Mouse (Mus musculus) olfactory bulb, adult 2 months (tissue): ENCODE data around the gene Prex1. TPM values are rescaled to one million over a fixed set of nuclear protein-coding genes. Genes with fewer than 3 reads are reported as not detected.

Experiments
- H3K27ac ChIP-seq: fragments of 200-500 bp; 2 replicates; pipeline ENCODE4 v1.5.1; 2012; ENCODE audit warnings: low read depth, low read length; ENCODE audit not compliant: insufficient read depth
- H3K4me1 ChIP-seq: fragments of 200-500 bp; 2 replicates; pipeline ENCODE4 v1.6.1; 2012; ENCODE audit warnings: low read length; ENCODE audit not compliant: control insufficient read depth, insufficient read depth
- H3K4me3 ChIP-seq: fragments of 200-500 bp; 2 replicates; pipeline ENCODE4 v1.5.1; 2012; ENCODE audit warnings: mild to moderate bottlenecking, low read depth, low read length, moderate library complexity; ENCODE audit not compliant: insufficient read depth
- CTCF ChIP-seq: fragments of 200-500 bp; IDR thresholded peaks from 2 replicates; pipeline ENCODE4 v1.5.1; 2012; ENCODE audit warnings: low read depth, mild to moderate bottlenecking, low read length, moderate library complexity; ENCODE audit not compliant: insufficient read depth
- POLR2A ChIP-seq: fragments of 200-500 bp; IDR thresholded peaks from 2 replicates; pipeline ENCODE4 v1.6.1; 2012; ENCODE audit warnings: mild to moderate bottlenecking, low read depth, low read length, moderate library complexity; ENCODE audit not compliant: insufficient read depth
- WGBS: fragments of 180-500 bp; shearing (Covaris S2); methylation state at CpG from one replicate; pipeline ENCODE4 v1.1.7; 2018; 5-methylcytosine and 5-hydroxymethylcytosine counted together
- polyA plus RNA-seq: library from polyadenylated mRNA; stranded (reverse); fragments of >200 nt; gene quantifications from 2 replicates; pipeline ENCODE4 v1.2.4, GENCODE M21; 2012; ENCODE audit warnings: low replicate concordance; ENCODE audit not compliant: missing spikeins, insufficient read depth, insufficient read length

The Prex1 gene
- polyA plus RNA-seq, 1 experiment: not detected

DNA sequence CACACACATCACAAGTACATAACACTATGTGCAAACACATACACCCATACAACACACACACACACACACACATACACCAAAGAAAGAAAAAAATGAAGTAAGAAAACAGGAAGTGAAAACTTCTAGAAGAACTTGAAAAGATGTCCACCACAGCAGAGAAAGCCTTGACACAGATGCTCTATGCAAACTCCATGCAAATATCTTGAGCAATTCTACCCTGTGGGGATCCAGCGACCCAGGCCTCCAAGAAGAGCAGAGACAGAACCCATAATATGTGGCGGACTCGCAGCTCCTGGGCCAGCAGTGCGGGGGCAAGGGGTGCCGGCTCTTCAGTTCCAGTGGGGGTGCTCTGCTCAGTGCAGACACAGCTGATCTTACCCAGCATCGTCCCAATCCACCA is 86.1 kb downstream of the Prex1 start:
- Histone ChIP-seq H3K4me1 (peaks cover 21% of the 10 kb centered on the region), H3K27ac (no peak overlapping the region), H3K4me3 (no peak overlapping the region)
- TF ChIP-seq CTCF (no peak), POLR2A (no peak)
- WGBS: 92% methylated on average over 6 of the region's 6 CpGs

DNA sequence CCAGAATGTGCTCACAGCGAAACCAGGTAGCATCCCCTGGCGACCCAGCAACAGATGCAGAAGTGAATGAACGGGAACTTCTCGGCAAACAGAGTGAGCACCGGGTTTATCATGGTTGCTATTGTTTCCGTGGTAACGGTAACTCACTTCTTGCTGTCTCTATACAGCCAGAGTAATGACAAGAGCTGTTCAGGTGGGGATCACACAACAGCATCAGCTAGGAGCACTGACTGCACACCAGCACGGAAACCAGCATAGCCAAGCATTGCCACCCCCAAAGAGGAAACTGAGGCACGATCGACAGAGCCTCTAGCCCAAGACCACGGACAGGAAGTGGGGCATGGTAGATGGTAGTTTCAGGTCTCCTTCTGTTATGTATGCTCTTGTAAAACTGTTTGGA is 88.4 kb downstream of the Prex1 start:
- WGBS: 73% methylated on average over 11 of the region's 11 CpGs
- peaks cover 22% of the 10 kb centered on the region for H3K4me1 ChIP-seq
- H3K27ac ChIP-seq: no peak overlapping the region
- H3K4me3 ChIP-seq: no peak overlapping the region
- TF ChIP-seq POLR2A (no peak), CTCF (no peak)

- H3K4me1 ChIP-seq: peaks cover 26% of the 10 kb centered on the region
- TF ChIP-seq POLR2A: no peak
- TF ChIP-seq CTCF: no peak
- 58% methylated on average over 9 of the region's 9 CpGs for WGBS
- no peak overlapping the region for H3K4me3 ChIP-seq
- H3K27ac ChIP-seq: no peak overlapping the region
Measured at GRCm38 (mm10) chr2:166623081-166623567, 90.5 kb downstream of the Prex1 start.

DNA sequence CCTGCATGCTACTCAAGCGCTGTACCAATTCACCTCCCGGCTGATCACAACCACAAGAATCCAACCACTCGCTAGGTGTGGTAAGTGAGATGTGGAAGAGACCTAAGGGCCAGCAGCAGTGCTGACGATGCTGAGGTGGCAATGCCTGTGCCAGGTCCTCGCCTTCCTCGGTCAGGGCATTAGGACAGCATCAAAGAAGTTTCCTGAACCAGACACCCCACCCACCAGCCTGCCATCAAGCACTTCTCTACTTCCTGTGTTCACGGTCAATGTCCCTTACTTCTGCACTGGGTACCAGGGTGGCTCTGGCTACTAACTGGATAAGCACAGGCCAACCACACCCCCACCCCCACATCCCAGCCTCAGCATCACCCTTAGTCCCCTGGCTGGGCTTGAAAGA is 91.0 kb downstream of the Prex1 start:
- Histone ChIP-seq H3K4me3 (no peak overlapping the region), H3K4me1 (peaks cover 26% of the 10 kb centered on the region), H3K27ac (no peak overlapping the region)
- TF ChIP-seq CTCF: no peak
- WGBS: 86% methylated on average over 7 of the region's 7 CpGs

- 96% methylated on average over 6 of the region's 6 CpGs for WGBS
- Histone ChIP-seq H3K4me1 (peaks cover 26% of the 10 kb centered on the region), H3K27ac (no peak overlapping the region), H3K4me3 (no peak overlapping the region)
- TF ChIP-seq CTCF: no peak
- no peak for TF ChIP-seq POLR2A
Measured at GRCm38 (mm10) chr2:166622079-166622478, 91.6 kb downstream of the Prex1 start.

- Histone ChIP-seq H3K4me1 (peaks cover 32% of the 10 kb centered on the region), H3K4me3 (no peak overlapping the region), H3K27ac (no peak overlapping the region)
- 61% methylated on average over 20 of the region's 20 CpGs for WGBS
- TF ChIP-seq CTCF (no peak), POLR2A (no peak)
Measured at GRCm38 (mm10) chr2:166620529-166621466, 92.8 kb downstream of the Prex1 start.

GRCm38 (mm10) chr2:166619906-166620490 is 93.6 kb downstream of the Prex1 start:
- H3K27ac ChIP-seq: no peak overlapping the region
- no peak for TF ChIP-seq POLR2A
- TF ChIP-seq CTCF: no peak
- H3K4me1 ChIP-seq: peaks cover 36% of the 10 kb centered on the region
- no peak overlapping the region for H3K4me3 ChIP-seq
- WGBS: 77% methylated on average over 10 of the region's 10 CpGs

- Histone ChIP-seq H3K4me3 (no peak overlapping the region), H3K27ac (no peak overlapping the region), H3K4me1 (peaks cover 36% of the 10 kb centered on the region)
- 92% methylated on average over 5 of the region's 5 CpGs for whole genome bisulfite sequencing
- TF ChIP-seq POLR2A: no peak
- no peak for TF ChIP-seq CTCF
Measured at GRCm38 (mm10) chr2:166619270-166619669, 94.4 kb downstream of the Prex1 start.

DNA sequence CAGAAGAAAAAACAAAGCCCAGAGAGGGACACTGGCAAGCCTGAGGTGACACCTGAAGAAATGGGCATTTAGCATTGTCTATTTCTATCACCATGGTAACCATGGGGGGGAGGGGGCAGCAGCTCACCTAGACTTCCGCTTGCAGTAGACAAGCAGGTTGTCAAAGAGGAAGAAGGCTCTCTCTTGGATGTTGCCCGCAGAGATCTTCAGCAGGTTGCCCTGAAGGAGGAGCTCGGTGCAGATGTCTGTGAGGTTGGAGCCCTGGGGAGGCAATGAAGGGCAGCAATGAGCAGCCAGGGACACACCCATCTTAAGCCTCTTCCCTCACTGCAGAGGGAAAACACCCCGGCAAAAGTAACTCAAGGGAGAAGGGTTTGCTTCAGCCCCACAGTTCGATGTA is 95.9 kb downstream of the Prex1 start:
- TF ChIP-seq CTCF (no peak), POLR2A (no peak)
- 97% methylated on average over 5 of the region's 5 CpGs for WGBS

More for the DNA sequence above, 95.9 kb downstream of the Prex1 start:
- H3K4me3 ChIP-seq: no peak overlapping the region
- H3K4me1 ChIP-seq: peaks cover 28% of the 10 kb centered on the region
- H3K27ac ChIP-seq: no peak overlapping the region
